Mouse (Mus musculus): ENCODE data around the gene Gm44502. TPM values are rescaled to one million over a fixed set of nuclear protein-coding genes. Genes with fewer than 3 reads are reported as not detected.

The Gm44502 gene
- polyA plus RNA-seq, 1 experiment: 0.06 TPM

DNA sequence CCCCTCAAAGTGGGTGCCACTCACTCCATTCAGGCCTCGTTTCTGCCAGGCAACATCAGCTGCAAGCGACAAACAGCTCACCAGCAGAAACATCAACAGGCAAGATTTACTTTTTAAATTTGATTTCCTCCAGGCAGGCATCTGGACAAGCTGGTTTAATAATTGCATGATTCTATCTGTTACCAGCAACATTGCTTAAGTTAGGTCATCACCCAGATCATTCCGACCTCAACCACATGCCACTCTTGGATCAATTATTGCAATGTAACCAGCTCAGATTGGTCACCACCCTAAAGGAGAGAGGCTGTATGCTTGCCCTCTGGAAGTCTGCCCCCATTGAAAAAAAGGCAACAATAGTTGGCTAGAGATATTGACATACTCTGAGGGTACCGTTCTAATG lies 42.0 kb upstream of the Gm44502 start:
- H3K79me3 ChIP-seq (ENCODE audit: low read depth): no peaks in the 10 kb centered on the region
- H3K27me3 ChIP-seq (ENCODE audit: control insufficient read depth, insufficient read depth, insufficient read length): peaks cover under 1% of the 10 kb centered on the region
- H3K79me2 ChIP-seq (ENCODE audit: control insufficient read depth, insufficient read depth): no peaks in the 10 kb centered on the region
- no peak for TF ChIP-seq FOSL1 (IDR thresholded peaks at IDR 0.05; ENCODE audit: insufficient read depth, low read length, poor library complexity, severe bottlenecking)
- TF ChIP-seq MAX (IDR thresholded peaks at IDR 0.05): no peak
- TF ChIP-seq CTCF (IDR thresholded peaks at IDR 0.05; ENCODE audit: control insufficient read depth, insufficient read depth, insufficient read length): no peak
- no peak for TF ChIP-seq USF1 (IDR thresholded peaks at IDR 0.05; ENCODE audit: low read depth)
- TF ChIP-seq MYOD1 (IDR thresholded peaks at IDR 0.05; ENCODE audit: control insufficient read depth, insufficient read length, low read depth): no peak
- no peak for TF ChIP-seq CEBPB (IDR thresholded peaks at IDR 0.05; ENCODE audit: low read depth)
- no peak for TF ChIP-seq MYOG (IDR thresholded peaks at IDR 0.05; ENCODE audit: control insufficient read depth, extremely low read depth, insufficient read length)
- H3ac ChIP-seq (ENCODE audit: control insufficient read depth, insufficient read length, low read depth): no peak overlapping the region
- H3K36me3 ChIP-seq (ENCODE audit: control insufficient read depth, insufficient read depth): no peaks in the 10 kb centered on the region
- H3K4me3 ChIP-seq (ENCODE audit: insufficient read depth, poor library complexity, severe bottlenecking): no peak overlapping the region

- H3K36me3 ChIP-seq (ENCODE audit: control insufficient read depth, insufficient read depth): no peaks in the 10 kb centered on the region
- no peaks in the 10 kb centered on the region for H3K79me3 ChIP-seq (ENCODE audit: low read depth)
- H3K27me3 ChIP-seq (ENCODE audit: control insufficient read depth, insufficient read depth, insufficient read length): peaks cover 3% of the 10 kb centered on the region
- no peak for TF ChIP-seq MAX (IDR thresholded peaks at IDR 0.05)
- TF ChIP-seq CTCF (IDR thresholded peaks at IDR 0.05; ENCODE audit: control insufficient read depth, insufficient read depth, insufficient read length): peak; percentile 39
- TF ChIP-seq MYOD1 (IDR thresholded peaks at IDR 0.05; ENCODE audit: control insufficient read depth, insufficient read length, low read depth): no peak
- TF ChIP-seq USF1 (IDR thresholded peaks at IDR 0.05; ENCODE audit: low read depth): no peak
- TF ChIP-seq CEBPB (IDR thresholded peaks at IDR 0.05; ENCODE audit: low read depth): no peak
- no peak overlapping the region for H3ac ChIP-seq (ENCODE audit: control insufficient read depth, insufficient read length, low read depth)
- no peak overlapping the region for H3K4me3 ChIP-seq (ENCODE audit: insufficient read depth, poor library complexity, severe bottlenecking)
- H3K79me2 ChIP-seq (ENCODE audit: control insufficient read depth, insufficient read depth): no peaks in the 10 kb centered on the region
Measured at GRCm38 (mm10) chr15:89468577-89468976, 39.1 kb upstream of the Gm44502 start.

- H3K27me3 ChIP-seq (ENCODE audit: control insufficient read depth, insufficient read depth, insufficient read length): peaks cover 28% of the 10 kb centered on the region
- no peaks in the 10 kb centered on the region for H3K36me3 ChIP-seq (ENCODE audit: control insufficient read depth, insufficient read depth)
- H3K79me3 ChIP-seq (ENCODE audit: low read depth): no peaks in the 10 kb centered on the region
- H3ac ChIP-seq (ENCODE audit: control insufficient read depth, insufficient read length, low read depth): no peak overlapping the region
- no peaks in the 10 kb centered on the region for H3K79me2 ChIP-seq (ENCODE audit: control insufficient read depth, insufficient read depth)
- no peak overlapping the region for H3K4me3 ChIP-seq (ENCODE audit: insufficient read depth, poor library complexity, severe bottlenecking)
- no peak for TF ChIP-seq CTCF (IDR thresholded peaks at IDR 0.05; ENCODE audit: control insufficient read depth, insufficient read depth, insufficient read length)
- no peak for TF ChIP-seq MYOD1 (IDR thresholded peaks at IDR 0.05; ENCODE audit: control insufficient read depth, insufficient read length, low read depth)
- TF ChIP-seq MAX (IDR thresholded peaks at IDR 0.05): no peak
- no peak for TF ChIP-seq USF1 (IDR thresholded peaks at IDR 0.05; ENCODE audit: low read depth)
- no peak for TF ChIP-seq FOSL1 (IDR thresholded peaks at IDR 0.05; ENCODE audit: insufficient read depth, low read length, poor library complexity, severe bottlenecking)
- TF ChIP-seq MYOG (IDR thresholded peaks at IDR 0.05; ENCODE audit: control insufficient read depth, extremely low read depth, insufficient read length): no peak
- TF ChIP-seq CEBPB (IDR thresholded peaks at IDR 0.05; ENCODE audit: low read depth): no peak
Measured at GRCm38 (mm10) chr15:89465052-89465451, 35.6 kb upstream of the Gm44502 start.

GRCm38 (mm10) chr15:89463334-89464235 lies 34.1 kb upstream of the Gm44502 start:
- H3K79me3 ChIP-seq (ENCODE audit: low read depth): no peaks in the 10 kb centered on the region

DNA sequence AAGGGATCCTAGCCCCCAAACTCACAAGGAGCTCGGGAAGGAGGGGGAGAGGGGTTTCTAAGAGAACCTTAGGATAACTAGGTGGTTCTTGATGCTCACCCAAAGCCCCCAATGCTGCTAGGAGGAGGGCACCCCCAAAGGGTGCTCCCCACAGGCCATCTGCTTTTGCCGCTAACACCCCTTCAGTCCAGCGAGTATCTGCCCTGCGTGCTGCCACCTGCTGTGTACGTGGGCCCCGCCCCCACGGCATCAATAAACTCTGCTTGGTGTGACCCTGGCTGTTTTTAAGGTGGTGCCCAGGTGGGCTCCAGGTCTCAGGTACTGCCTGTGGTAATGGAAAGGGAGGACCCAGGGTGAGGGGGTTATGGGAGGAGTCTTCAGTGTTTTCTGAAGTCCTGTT lies 32.7 kb upstream of the Gm44502 start:
- H3K27me3 ChIP-seq (ENCODE audit: control insufficient read depth, insufficient read depth, insufficient read length): peaks cover 55% of the 10 kb centered on the region
- H3K4me3 ChIP-seq (ENCODE audit: insufficient read depth, poor library complexity, severe bottlenecking): no peak overlapping the region
- no peaks in the 10 kb centered on the region for H3K79me3 ChIP-seq (ENCODE audit: low read depth)
- H3K79me2 ChIP-seq (ENCODE audit: control insufficient read depth, insufficient read depth): no peaks in the 10 kb centered on the region
- H3ac ChIP-seq (ENCODE audit: control insufficient read depth, insufficient read length, low read depth): no peak overlapping the region
- H3K36me3 ChIP-seq (ENCODE audit: control insufficient read depth, insufficient read depth): no peaks in the 10 kb centered on the region
- TF ChIP-seq MAX (IDR thresholded peaks at IDR 0.05): no peak
- no peak for TF ChIP-seq MYOD1 (IDR thresholded peaks at IDR 0.05; ENCODE audit: control insufficient read depth, insufficient read length, low read depth)
- no peak for TF ChIP-seq FOSL1 (IDR thresholded peaks at IDR 0.05; ENCODE audit: insufficient read depth, low read length, poor library complexity, severe bottlenecking)
- no peak for TF ChIP-seq CEBPB (IDR thresholded peaks at IDR 0.05; ENCODE audit: low read depth)
- no peak for TF ChIP-seq CTCF (IDR thresholded peaks at IDR 0.05; ENCODE audit: control insufficient read depth, insufficient read depth, insufficient read length)
- no peak for TF ChIP-seq USF1 (IDR thresholded peaks at IDR 0.05; ENCODE audit: low read depth)
- no peak for TF ChIP-seq MYOG (IDR thresholded peaks at IDR 0.05; ENCODE audit: control insufficient read depth, extremely low read depth, insufficient read length)

More at GRCm38 (mm10) chr15:89463334-89464235, 34.1 kb upstream of the Gm44502 start:
- Histone ChIP-seq H3ac (ENCODE audit: control insufficient read depth, insufficient read length, low read depth) (no peak overlapping the region), H3K36me3 (ENCODE audit: control insufficient read depth, insufficient read depth) (no peaks in the 10 kb centered on the region), H3K4me3 (ENCODE audit: insufficient read depth, poor library complexity, severe bottlenecking) (no peak overlapping the region), H3K79me2 (ENCODE audit: control insufficient read depth, insufficient read depth) (no peaks in the 10 kb centered on the region), H3K27me3 (ENCODE audit: control insufficient read depth, insufficient read depth, insufficient read length) (peaks cover 41% of the 10 kb centered on the region)
- TF ChIP-seq CTCF (IDR thresholded peaks at IDR 0.05; ENCODE audit: control insufficient read depth, insufficient read depth, insufficient read length) (peak; percentile 12), FOSL1 (IDR thresholded peaks at IDR 0.05; ENCODE audit: insufficient read depth, low read length, poor library complexity, severe bottlenecking) (no peak)
